Mouse (Mus musculus) CH12.LX (cell line): ENCODE data around the gene Sox11. TPM values are rescaled to one million over a fixed set of nuclear protein-coding genes. Genes with fewer than 3 reads are reported as not detected.

Source experiments
- DNase-seq: peaks from one replicate; pipeline ENCODE4 v3.0.0-alpha.2; 2013; ENCODE audit errors: extremely low read depth
- H3K27ac ChIP-seq: 2 replicates; pipeline ENCODE4 v1.5.1; 2012; ENCODE audit warnings: low read depth, mild to moderate bottlenecking, control low read depth, moderate library complexity; ENCODE audit not compliant: insufficient read depth
- H3K27me3 ChIP-seq: replicated peaks from 2 replicates; pipeline ENCODE3; 2012; ENCODE audit warnings: inconsistent platforms
- H3K36me3 ChIP-seq, 2 experiments: replicated peaks in 1 of 2; 2 replicates each; pipeline versions ENCODE3 to v1.6.1; 2012; ENCODE audit warnings: inconsistent platforms in 1 of 2, low read length in 1 of 2, mild to moderate bottlenecking in 1 of 2, mixed read lengths in 1 of 2, moderate library complexity in 1 of 2; ENCODE audit not compliant: control insufficient read depth in 1 of 2, insufficient read depth in 1 of 2
- H3K4me1 ChIP-seq, 2 experiments: 2 replicates each; pipeline ENCODE4 v1.6.1; 2012; ENCODE audit warnings: inconsistent platforms in 1 of 2, moderate library complexity in 1 of 2; ENCODE audit not compliant: insufficient read depth in 2 of 2, control insufficient read depth in 1 of 2
- H3K4me2 ChIP-seq: 2 replicates; pipeline ENCODE4 v1.6.1; 2012; ENCODE audit warnings: low read depth, mild to moderate bottlenecking, control low read depth; ENCODE audit not compliant: poor library complexity, insufficient read depth, severe bottlenecking
- H3K4me3 ChIP-seq, 3 experiments: fragments of 150-350 bp in 1 of 3; sonication (generic) in 1 of 3; replicated peaks in 1 of 3; 2 replicates each; pipeline versions ENCODE3 to v1.5.1; 2011 to 2012; ENCODE audit warnings: low read depth in 2 of 3, low read length in 2 of 3, mild to moderate bottlenecking in 2 of 3, moderate library complexity in 2 of 3, control low read depth in 1 of 3, improper control_type of control experiment in 1 of 3, inconsistent platforms in 1 of 3, mixed read lengths in 1 of 3; ENCODE audit not compliant: poor library complexity in 1 of 3
- H3K79me2 ChIP-seq: replicated peaks from 2 replicates; pipeline ENCODE4 v1.6.1; 2012; ENCODE audit warnings: mild to moderate bottlenecking, moderate library complexity; ENCODE audit not compliant: control insufficient read depth, poor library complexity, insufficient read depth, severe bottlenecking; ENCODE audit errors: extremely low read depth
- H3K9ac ChIP-seq: 2 replicates; pipeline ENCODE4 v1.6.1; 2012; ENCODE audit warnings: low read depth, mild to moderate bottlenecking, control low read depth, moderate library complexity; ENCODE audit not compliant: insufficient read depth
- H3K9me3 ChIP-seq: replicated peaks from 2 replicates; pipeline ENCODE3; 2012; ENCODE audit warnings: low read length, inconsistent platforms, mixed read lengths
- BHLHE40 ChIP-seq: IDR thresholded peaks from 2 replicates; pipeline ENCODE4 v1.6.1; 2011; ENCODE audit warnings: mild to moderate bottlenecking, low read depth, low read length, improper control_type of control experiment
- CHD1 ChIP-seq: IDR thresholded peaks from 2 replicates; pipeline ENCODE4 v1.6.1; 2012; ENCODE audit warnings: low read depth, low read length, improper control_type of control experiment, inconsistent platforms
- E2F4 ChIP-seq: IDR thresholded peaks from 2 replicates; pipeline ENCODE4 v1.6.1; 2011; ENCODE audit warnings: low read depth, low read length, improper control_type of control experiment; ENCODE audit not compliant: insufficient replicate concordance
- GABPA ChIP-seq: IDR thresholded peaks from 2 replicates; pipeline ENCODE4 v1.6.1; 2012; ENCODE audit warnings: low read depth, low read length, improper control_type of control experiment, inconsistent platforms; ENCODE audit not compliant: insufficient replicate concordance
- HCFC1 ChIP-seq: IDR thresholded peaks from 2 replicates; pipeline ENCODE4 v1.6.1; 2012; ENCODE audit warnings: low read depth, mild to moderate bottlenecking, inconsistent platforms, low read length, improper control_type of control experiment
- IRF4 ChIP-seq: IDR thresholded peaks from 2 replicates; pipeline ENCODE4 v1.6.1; 2014; ENCODE audit warnings: low read depth, mild to moderate bottlenecking, inconsistent platforms, low read length, improper control_type of control experiment
- JUND ChIP-seq: conservative IDR thresholded peaks from 2 replicates; pipeline ENCODE4 v1.6.1; 2011; ENCODE audit warnings: low read depth, low read length, improper control_type of control experiment
- MAFK ChIP-seq: IDR thresholded peaks from 2 replicates; pipeline ENCODE4 v1.6.1; 2011; ENCODE audit warnings: low read length, improper control_type of control experiment; ENCODE audit not compliant: insufficient replicate concordance
- MAX ChIP-seq: IDR thresholded peaks from 2 replicates; pipeline ENCODE4 v1.6.1; 2011; ENCODE audit warnings: low read length, improper control_type of control experiment
- MAZ ChIP-seq: IDR thresholded peaks from 2 replicates; pipeline ENCODE4 v1.6.1; 2012; ENCODE audit warnings: low read depth, mild to moderate bottlenecking, inconsistent platforms, low read length, improper control_type of control experiment, moderate library complexity
- MYC ChIP-seq: IDR thresholded peaks from 2 replicates; pipeline ENCODE4 v1.6.1; 2011; ENCODE audit warnings: low read depth, mild to moderate bottlenecking, improper control_type of control experiment, low read length
- NELFE ChIP-seq: IDR thresholded peaks from 2 replicates; pipeline ENCODE4 v1.6.1; 2011; ENCODE audit warnings: low read depth, low read length, improper control_type of control experiment
- NRF1 ChIP-seq: IDR thresholded peaks from 2 replicates; pipeline ENCODE4 v1.6.1; 2014; ENCODE audit warnings: low read depth, mild to moderate bottlenecking, inconsistent platforms, low read length, improper control_type of control experiment, moderate library complexity
- RCOR1 ChIP-seq: conservative IDR thresholded peaks from 2 replicates; pipeline ENCODE4 v1.6.1; 2012; ENCODE audit warnings: low read depth, mild to moderate bottlenecking, inconsistent platforms, low read length, improper control_type of control experiment
- SIN3A ChIP-seq: IDR thresholded peaks from 2 replicates; pipeline ENCODE4 v1.6.1; 2012; ENCODE audit warnings: low read length, improper control_type of control experiment, inconsistent platforms
- TBP ChIP-seq: conservative IDR thresholded peaks from 2 replicates; pipeline ENCODE4 v1.6.1; 2011; ENCODE audit warnings: low read depth, low read length, improper control_type of control experiment
- TCF12 ChIP-seq: IDR thresholded peaks from 2 replicates; pipeline ENCODE4 v1.6.1; 2014; ENCODE audit warnings: low read depth, mild to moderate bottlenecking, inconsistent platforms, low read length, improper control_type of control experiment
- USF1 ChIP-seq: IDR thresholded peaks from 2 replicates; pipeline ENCODE4 v1.6.1; 2014; ENCODE audit warnings: low read depth, mild to moderate bottlenecking, inconsistent platforms, low read length, improper control_type of control experiment
- ZMIZ1 ChIP-seq: IDR thresholded peaks from 2 replicates; pipeline ENCODE4 v1.6.1; 2012; ENCODE audit warnings: low read depth, mild to moderate bottlenecking, inconsistent platforms, low read length, improper control_type of control experiment
- dilution Hi-C: fragments of 300-500 bp; cut with MboI; formaldehyde crosslinking; loops from 2 replicates; pipeline ENCODE4 v1.14.3; 2020; ENCODE audit warnings: low sequenced_read_pairs; ENCODE audit not compliant: extremely low pct_unique_long_range_greater_than_20kb, extremely low pct_ligation_motif_present
- in situ Hi-C: fragments of 300-500 bp; cut with MboI; formaldehyde crosslinking; loops from 3 replicates; pipeline ENCODE4 v1.14.3; 2019; ENCODE audit warnings: low sequenced_read_pairs, low pct_ligation_motif_present, low pct_unique_long_range_greater_than_20kb, mixed read lengths
- polyA plus RNA-seq: library from polyadenylated mRNA; unstranded; fragments of >175 nt; gene quantifications from 2 replicates; pipeline ENCODE4 v1.2.1, GENCODE M21; 2012; ENCODE audit warnings: low read depth; ENCODE audit not compliant: insufficient read length
- total RNA-seq, 2 experiments: library from RNA; depleted of rRNA; stranded (reverse); fragments of 300-350 nt in 1 of 2; fragments of >200 nt in 1 of 2; gene quantifications; 2 replicates each; pipeline ENCODE4 v1.2.3; 2012 to 2014

The Sox11 gene
- total and polyA plus RNA-seq, 3 experiments = not detected

- DNase-seq = no peak
- H3K79me2 ChIP-seq = no peaks in the 10 kb centered on the region
- in situ Hi-C loops = no loop called here
Observed at GRCm38 (mm10) chr12:27356571-27356970, 14.2 kb upstream of the Sox11 start.

GRCm38 (mm10) chr12:27343606-27344410 lies 1.4 kb upstream of the Sox11 start:
- in situ Hi-C loops = no loop called here
- no peak overlapping the region for H3K4me3 ChIP-seq
- no peak overlapping the region for H3K4me2 ChIP-seq
- no peaks in the 10 kb centered on the region for H3K27me3 ChIP-seq
- no peak overlapping the region for H3K9ac ChIP-seq
- no peaks in the 10 kb centered on the region for H3K36me3 ChIP-seq
- H3K9me3 ChIP-seq = peaks cover 67% of the 10 kb centered on the region
- H3K79me2 ChIP-seq = no peaks in the 10 kb centered on the region
- DNase-seq = no peak
- dilution Hi-C loops = no loop called here
- no peaks in the 10 kb centered on the region for H3K4me1 ChIP-seq
- TF ChIP-seq SIN3A (no peak), GABPA (no peak), IRF4 (no peak), RCOR1 (no peak), NELFE (no peak)
- TF ChIP-seq, all 38 proteins: peak for 0
- no peak overlapping the region for H3K27ac ChIP-seq

More at GRCm38 (mm10) chr12:27356571-27356970, 14.2 kb upstream of the Sox11 start:
- Histone ChIP-seq H3K36me3 (no peaks in the 10 kb centered on the region), H3K4me3 (no peak overlapping the region), H3K27ac (no peak overlapping the region), H3K9ac (no peak overlapping the region), H3K27me3 (no peaks in the 10 kb centered on the region), H3K4me1 (no peaks in the 10 kb centered on the region), H3K9me3 (peaks cover 79% of the 10 kb centered on the region), H3K4me2 (no peak overlapping the region)
- TF ChIP-seq NRF1 (no peak), HCFC1 (no peak), MAX (no peak), NELFE (no peak), BHLHE40 (no peak), E2F4 (no peak), JUND (no peak), SIN3A (no peak), TCF12 (no peak), MAFK (no peak), TBP (no peak), USF1 (no peak), RCOR1 (no peak), MYC (no peak), ZMIZ1 (no peak), CHD1 (no peak), MAZ (no peak)
- dilution Hi-C loops = no loop called here
